Mouse (Mus musculus): ENCODE measurements around the gene Lef1.

Gene Lef1

DNA sequence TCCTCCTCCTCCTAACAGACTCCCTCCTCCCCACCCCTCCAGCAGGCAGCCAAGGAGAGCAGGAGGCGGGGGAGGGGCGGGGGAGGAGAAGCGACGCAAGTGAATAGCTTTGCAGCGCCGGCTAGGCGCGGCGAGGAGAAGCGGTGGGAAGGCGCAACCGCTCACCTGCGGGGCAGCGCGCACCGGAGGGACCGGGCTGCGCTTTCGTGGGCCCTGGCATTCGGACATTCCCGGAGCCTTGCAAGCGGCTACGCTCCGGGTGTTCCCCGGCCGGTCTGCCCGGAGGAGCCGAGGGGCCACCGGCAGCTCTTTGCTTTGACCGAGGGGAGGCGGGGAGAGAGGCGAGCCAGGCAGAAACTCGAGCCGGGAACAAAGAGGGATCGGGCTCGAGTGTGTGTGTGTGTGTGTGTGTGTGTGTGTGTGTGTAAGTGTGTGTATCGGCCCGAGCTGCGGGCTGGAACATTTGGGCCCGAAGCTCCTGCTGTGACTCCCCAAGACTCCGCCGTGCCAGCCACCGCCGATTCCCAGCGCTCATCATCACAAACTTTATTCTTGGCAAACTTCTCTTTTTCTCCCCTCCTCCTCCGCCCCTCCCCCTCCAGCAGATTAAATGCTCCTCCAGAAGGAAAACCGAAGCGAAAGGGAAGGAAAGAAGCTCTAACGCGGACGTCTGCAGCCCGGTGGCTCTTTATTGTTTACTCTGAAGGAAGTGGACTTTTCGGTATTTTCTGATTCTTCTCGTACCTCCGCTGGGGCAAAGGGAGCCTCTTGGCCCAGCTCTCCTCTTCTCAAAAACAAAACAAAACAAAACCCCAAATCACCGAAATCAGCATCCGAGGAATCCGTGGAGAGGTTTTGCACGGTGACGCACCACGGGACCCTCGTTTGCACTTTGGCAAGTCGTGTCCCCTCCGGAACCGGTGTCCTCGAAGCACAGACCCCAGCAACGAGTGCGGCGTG lies at the start of gene Lef1:
Lef1 (plus strand) TSS at position 281 of the 960 bp plus-strand sequence.
- no peak for DNase-seq (ENCODE audit: low spot score in 2 of 2)

DNA sequence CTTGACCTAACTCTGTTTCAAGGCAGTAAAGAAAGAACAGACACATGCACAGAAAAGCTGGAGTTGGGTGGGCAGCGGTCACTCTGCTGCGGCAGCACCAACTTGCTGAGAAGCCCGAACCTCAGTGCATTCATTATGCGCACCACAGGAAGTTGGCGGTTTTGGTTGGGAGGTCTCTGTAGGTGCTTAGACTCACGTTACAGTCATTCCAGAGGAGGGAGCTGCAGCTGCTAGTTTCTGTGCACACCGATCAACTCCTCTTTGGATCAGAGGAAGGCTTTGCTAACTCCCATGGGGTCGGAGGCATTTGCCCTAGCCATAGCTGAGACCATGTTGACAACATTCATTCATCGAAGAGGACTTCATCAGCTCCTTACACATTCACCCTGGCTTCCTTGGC lies 45.3 kb upstream of the Lef1 start:
- no peak for DNase-seq (ENCODE audit: low spot score in 2 of 2)

DNA sequence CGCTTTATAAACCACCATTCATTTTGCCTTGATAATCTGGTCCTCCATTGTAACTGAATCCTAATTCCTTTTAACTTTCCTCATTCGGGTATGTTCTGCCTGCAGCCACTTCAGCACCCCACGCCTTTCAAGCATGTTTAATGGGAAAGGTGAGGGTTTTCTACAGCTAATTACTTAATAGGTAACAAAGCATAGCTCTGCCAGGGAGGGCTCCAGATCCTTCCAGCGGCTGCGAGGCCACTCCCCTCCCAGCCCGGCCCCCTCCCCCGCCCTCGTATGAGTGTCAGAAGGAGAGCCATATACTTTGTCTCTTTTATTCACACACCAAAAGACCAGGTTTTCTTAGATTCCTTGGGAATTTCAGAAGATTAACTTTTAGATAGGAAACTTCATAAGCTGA lies 44.1 kb upstream of the Lef1 start:
- no peak for DNase-seq (ENCODE audit: low spot score in 2 of 2)

DNA sequence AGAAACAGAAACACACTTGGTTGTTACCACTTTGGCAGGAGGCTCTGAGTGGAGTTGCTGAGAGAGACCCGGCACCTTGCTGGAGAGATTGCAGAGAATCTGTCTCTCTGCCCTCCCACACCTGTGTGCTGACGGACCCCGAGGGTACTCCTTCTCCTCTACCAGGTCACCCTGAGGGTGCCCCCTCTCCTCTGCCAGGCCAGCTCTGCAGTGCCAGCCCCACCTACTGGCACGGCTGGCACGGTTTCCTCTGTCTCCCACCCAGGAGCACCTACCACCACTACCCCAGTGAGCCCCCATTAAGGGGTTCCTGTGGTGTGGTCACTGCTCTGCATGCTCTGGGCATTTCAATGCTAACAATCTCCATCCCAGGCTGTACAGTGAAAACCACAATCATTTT lies 42.3 kb upstream of the Lef1 start:
- DNase-seq (ENCODE audit: low spot score in 2 of 2) = no peak

DNA sequence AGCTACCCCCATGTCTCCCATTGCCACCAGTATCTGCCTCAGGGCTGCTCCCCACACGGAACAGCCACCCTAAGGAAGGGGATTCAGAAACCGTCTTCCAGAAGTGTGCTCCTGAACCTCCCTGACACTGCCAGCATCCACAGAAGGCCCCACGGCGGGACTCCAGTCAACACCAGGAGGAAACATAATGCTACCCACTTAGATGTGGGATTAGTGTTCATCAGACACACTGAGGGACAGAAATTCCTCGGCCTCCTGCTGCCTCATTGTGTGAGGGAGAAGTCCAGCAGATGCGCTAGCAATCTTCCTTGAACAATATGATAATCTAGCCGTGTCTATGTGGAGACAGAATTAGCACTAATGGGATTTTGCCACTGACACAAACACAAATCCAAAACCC lies 40.1 kb upstream of the Lef1 start:
- no peak for DNase-seq (ENCODE audit: low spot score in 2 of 2)

DNA sequence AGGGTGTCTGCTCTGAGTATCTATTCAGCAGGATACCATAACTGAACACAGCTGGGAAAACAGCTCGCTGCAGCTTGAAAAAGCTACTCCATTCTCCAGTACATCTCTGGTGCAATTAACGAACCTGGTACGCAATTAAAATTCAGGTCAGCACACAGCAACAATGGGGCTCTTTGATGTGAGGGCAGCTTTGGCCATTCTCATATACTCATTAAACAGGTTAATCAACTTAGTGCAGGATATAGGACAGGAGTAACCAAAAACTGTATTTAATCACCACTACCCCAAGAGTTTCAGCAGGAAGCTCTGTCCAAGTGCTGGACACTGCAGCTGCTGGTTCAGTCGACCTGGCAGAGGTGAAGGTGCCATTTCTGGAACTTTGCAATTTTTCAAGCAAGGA lies 37.6 kb upstream of the Lef1 start:
- no peak for DNase-seq (ENCODE audit: low spot score in 2 of 2)

DNA sequence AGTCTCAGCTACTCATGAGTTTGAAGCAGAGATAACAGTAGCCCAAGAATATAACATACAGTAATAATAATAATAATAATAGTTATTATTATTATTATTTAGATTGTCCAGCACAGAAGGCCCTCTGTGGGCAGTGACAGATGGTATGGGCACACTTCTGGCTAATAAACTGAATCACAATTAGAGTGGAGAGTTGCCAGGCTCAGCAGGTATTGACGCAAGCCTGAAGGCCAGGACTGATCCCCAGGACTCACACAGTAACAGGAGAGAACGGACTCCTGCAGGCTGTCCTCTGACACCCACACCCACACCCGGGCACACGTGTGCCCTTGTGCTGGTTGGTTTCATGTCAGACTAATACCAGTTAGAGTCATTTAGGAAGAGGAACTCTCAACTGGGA lies 36.3 kb upstream of the Lef1 start:
- no peak for DNase-seq (ENCODE audit: low spot score in 2 of 2)

DNA sequence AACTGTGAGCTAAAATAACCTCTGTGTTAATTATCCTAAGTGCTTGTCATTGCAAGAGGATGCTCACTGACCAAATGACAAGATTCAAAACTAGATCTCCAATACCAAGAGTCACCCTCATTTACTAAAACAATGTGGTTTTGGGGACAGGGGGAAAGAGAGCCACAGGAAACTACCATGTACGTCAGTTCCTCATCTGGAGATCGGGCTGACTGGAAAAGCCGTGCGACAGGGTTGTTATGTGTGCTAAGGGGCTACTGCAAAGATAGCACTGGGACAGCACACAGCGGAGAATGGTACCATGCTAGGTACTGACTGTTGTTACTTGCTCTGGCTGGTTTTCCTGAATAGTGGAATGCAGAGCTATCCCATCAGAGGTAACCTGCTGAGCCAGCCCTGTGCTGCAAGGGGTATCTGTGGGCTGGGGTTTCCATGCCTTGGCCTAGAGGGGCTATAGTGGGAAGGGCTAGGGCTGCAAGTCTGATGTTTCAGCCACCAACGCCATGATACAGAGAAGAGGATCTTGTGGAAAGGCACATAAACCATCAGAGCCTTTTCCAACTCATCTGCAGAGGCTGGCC lies 32.1 kb upstream of the Lef1 start:
- no peak for DNase-seq (ENCODE audit: low spot score in 2 of 2)

DNA sequence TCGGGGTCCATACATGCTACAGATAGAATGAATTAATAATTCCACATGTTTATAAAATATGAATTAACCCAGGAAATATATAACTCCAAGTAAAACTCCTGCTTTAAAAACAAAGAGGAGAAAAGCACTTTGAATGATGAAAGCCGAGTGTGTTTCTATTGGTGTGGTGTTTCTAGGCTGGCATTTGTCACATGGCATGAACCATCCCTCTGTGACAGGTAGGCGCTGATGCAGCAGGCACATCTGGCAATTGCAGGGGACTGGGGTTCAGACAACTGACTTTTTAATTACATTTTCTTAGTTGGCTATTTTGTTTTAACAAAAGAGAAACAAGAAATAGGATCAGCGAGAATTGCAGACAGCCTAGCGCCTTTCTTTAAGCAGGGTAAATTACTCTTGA lies 31.6 kb upstream of the Lef1 start:
- DNase-seq (ENCODE audit: low spot score in 2 of 2) = no peak

DNA sequence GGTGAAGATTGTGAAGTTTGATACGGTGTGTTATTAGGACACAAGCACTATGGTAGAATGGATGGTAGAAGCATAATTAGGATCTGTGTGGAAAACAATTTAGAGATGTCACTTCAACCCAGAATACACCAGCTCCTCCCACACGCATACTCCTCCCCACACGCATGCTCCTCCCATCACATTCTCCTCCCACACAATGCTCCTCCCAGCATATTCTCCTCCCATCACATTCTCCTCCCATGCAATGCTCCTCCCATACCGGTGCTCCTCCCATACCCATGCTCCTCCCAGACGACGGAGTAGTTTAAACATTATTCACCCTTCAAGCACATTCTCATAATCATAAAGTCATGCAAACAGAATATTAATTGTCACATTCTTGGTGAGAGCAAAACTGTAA lies 26.5 kb upstream of the Lef1 start:
- no peak for DNase-seq (ENCODE audit: low spot score in 2 of 2)

DNA sequence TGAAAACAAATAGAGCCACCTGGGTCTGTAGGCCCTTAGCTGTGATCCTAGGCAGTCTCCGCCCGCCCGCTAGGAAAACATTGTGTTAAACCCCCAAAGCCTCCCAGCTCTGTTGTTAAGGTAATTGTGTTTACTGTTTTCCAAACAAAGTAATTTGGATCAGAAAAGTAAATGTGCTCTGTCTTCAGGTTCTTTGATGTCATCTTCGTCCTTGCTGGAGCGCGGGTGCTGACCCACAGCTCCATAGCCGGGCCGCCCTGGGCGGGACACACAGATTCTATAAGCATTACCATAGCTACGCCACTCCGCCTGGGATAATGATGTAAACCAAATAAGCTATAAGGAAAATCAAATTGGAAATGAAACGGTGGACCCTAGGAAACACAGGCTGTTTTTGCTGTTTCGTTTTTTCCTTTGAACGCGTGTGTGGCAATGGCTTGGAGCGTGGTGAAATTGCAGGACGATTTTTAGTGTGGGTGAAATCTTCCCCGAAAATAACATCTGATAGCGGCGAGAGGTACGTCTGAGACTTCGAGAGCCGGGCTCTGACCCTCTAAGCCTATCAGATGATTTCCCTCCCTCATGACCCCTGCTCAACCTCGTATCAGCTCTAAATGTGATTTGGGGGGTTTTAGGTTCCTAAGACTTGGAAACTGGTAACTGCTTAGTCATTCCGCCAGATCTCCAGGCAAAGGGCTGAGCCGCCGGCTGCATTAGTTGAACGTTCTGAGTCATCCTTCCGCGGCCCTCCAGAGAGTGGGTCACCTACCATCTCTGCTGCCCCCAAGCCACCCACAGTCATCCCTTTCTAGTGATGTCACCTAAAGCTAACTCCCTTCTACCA lies 25.3 kb upstream of the Lef1 start:
- DNase-seq (ENCODE audit: low spot score in 2 of 2) = no peak

DNA sequence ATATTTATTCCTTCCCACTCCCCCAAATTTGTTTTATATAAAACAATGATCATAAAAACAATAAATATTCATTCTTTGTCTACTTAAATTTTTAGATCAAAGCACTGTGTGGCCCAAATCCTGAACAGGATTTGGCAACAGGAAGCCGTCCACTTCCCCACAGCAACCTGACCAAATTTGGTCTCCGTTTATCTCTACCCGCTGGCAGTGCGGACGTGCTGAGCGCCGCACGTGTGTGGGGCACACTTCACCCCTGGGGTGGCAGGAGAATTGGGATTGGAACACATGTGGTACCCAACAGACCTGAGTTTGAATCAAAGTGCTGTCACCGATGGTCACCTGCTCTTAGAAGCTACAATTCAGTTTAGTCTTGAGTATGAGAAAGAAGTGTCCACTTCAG lies 24.3 kb upstream of the Lef1 start:
- DNase-seq (ENCODE audit: low spot score in 2 of 2) = no peak

DNA sequence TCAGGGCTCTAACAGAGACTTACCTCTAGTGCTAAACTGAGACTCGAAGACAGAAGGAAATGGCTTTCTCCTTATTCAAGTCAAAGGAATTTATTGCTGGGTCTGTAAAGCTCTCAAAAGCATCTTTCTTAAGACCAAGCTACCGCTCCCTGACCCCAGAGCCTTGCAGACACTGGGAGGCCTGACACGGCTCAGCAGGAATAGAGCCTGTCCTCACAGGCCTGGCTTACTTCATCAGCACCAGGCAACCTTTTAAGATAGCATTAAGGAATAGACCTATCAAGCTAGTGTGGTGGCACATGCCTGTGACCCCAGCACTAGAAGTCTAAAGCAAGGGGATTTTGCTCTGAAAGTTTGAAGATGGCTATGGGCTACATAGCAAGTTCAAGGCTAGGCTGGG lies 20.6 kb upstream of the Lef1 start:
- no peak for DNase-seq (ENCODE audit: low spot score in 2 of 2)

DNA sequence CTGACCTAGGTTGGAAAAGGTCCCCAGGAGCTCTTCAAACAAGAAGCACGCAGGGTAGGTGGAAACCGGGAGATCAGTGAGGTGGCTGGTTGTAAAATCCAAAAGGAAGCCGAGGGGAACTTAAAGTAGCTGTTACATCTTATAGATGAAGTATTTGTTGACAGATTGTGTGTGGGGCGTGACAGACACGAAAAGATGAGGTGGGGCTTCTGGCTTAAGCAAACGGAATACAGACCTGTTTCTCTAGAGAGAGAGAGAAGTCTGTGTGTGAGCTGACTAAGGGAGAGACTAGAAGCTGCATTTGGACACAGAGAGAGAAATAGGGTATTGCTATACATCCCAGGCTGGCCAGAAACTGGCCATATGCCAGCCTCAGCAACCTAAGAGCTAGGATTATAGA lies 18.2 kb upstream of the Lef1 start:
- DNase-seq (ENCODE audit: low spot score in 2 of 2) = no peak

DNA sequence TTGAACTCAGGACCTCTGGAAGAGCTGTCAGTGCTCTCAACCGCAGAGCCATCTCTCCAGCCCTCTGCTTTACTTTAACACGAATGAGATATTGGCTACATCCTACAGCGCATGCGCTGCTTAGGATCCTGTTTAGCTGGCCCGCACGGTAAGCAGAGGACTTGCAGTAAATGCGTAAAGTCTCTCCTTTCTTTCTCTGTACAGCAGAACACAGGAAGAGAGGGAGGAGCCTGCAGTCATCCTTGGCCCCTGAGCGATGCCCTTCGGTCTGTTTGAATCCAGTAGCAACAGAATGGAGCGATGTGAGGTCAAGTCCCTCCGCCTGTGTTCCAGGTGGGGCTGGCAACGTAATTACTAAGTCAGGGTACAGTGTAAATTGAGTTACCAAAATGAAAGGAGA lies 16.5 kb upstream of the Lef1 start:
- DNase-seq (ENCODE audit: low spot score in 2 of 2) = no peak

DNA sequence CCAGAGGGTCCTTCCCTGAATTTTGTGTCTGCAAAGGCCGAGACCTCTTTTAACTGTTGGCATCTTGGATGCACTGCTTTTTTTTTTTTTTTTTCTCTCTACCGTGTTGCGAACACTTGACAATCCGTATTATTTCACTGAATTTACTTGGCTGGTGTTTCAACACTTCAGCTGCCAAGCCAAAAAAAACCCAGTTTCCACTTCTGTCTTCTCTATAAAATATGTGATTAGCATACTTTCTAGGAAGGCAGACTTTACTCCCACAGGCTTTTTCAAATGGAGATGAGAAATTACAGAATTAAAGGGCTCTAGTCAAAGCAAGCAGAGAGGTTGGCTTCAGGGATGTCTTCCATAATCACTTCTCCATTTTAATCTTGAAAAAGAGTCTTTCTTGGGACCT lies 14.2 kb upstream of the Lef1 start:
- DNase-seq (ENCODE audit: low spot score in 2 of 2) = no peak

DNA sequence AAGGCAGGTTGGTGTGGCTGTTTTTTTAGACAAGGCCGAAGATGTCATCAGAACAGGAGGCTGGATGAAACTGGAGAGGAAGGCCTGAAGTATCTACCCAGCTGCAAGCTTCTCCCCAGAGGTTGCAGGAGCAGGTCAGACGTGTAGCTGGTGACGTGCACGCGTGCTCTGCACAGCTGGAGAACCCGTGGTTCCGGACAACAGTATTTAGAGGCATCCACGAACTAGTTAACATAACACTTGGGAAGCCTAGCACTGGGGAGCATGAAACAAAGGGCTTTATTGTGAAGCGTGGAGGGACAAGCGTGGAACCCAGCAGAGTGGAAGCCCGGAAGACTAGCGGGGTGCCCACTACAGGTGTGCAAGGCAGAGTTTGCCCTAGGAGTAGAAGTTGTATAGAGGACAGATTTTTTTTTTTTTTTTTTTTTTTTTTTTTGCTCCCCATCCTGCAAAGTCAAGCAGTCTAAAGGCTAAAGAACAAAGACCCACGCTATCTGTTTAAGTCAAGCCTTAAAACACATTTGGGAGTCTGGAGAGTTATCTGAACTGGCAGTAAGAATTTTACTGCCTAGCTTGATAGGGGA lies 8.0 kb upstream of the Lef1 start:
- DNase-seq (ENCODE audit: low spot score in 2 of 2) = no peak

DNA sequence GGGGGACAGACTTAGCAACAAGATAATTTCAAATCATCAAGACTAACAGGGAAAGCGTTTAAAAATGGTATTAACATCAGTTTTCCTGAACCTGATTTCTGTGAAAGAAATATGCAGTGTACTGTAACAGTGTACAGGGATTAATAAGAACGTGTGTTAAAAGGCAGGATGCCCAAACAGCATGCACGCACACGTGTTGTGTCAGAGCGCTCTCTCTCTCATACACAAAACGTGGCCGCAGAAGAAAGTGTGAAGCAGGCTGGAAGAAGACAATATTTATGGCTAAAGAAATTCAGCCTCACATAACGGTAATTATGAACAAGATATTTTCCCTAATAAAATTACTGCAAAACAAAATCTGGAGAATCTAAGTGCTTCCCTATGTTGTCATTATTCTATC lies 4.9 kb upstream of the Lef1 start:
- no peak for DNase-seq (ENCODE audit: low spot score in 2 of 2)

DNA sequence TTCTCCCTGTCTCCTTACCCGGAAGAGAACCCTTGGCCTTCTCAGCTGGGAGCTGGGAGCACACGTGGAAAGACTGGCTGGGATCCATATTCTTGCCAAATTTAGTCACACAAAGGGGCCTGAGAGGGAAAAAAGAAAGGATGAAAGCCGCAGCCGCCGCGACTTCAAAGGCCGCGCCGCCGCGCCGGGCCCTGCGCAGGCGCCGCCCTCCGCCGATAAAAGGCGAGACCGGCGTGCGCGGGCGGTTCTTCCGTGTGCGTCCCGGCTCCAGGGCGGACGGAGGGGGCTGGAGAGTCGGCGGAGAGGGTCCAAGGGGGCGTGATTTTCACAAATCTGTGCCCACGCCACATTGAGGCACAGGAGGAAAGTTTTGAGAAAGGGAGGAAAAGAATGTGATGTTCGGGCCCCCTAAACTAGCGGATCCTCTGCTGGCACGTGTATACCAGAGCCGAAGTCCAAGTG lies 4.3 kb upstream of the Lef1 start:
- peak in 1 of 2 experiments; percentile 54 for DNase-seq (ENCODE audit: low spot score in 2 of 2)

DNA sequence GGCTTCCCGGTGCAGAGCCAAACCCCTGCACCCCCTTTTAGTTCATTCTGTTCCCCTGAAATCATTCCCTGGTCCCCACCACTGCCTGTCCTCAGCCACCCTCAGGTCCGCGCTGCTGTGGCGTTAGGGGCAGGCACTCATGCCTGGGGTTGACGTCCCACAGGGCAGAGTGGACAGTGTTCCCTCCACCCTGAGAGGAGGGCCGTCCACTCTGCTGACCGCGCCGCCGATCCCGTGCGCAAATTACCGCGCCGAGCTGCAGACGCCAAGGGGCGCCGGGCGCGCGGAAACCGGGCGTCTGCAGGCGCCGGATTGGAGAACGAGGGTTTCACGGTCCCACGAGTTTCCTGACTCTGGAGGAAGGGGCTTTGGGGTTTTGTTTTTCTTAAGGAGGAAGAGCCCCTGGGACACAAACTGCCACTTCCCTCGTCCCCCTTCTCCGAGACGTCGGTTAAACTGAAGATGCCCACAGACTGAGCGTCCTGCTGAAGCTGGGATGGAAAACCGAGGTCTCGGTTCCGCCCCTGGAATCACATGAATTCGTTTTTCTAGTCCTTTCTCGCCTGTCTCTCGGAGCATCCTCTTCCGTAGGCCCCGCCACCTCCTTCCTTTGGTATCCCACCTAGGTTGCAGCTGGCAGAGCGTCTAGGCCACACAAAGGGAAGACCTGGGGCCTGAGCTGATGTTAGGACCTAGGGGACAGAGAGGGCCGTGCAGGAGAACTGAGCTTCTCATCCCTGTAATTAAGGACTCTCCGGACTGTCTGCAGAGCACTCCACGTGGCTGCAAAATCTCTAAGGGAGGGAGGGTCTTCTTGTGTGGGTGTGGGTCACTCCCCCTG lies 3.6 kb upstream of the Lef1 start:
- DNase-seq (ENCODE audit: low spot score in 2 of 2) = no peak
